Mouse (Mus musculus): ENCODE measurements around the gene Tenm3. TPM values are rescaled to one million over a fixed set of nuclear protein-coding genes. Genes with fewer than 3 reads are reported as not detected.

Gene Tenm3
- polyA plus RNA-seq, 1 experiment = 2.3 TPM

DNA sequence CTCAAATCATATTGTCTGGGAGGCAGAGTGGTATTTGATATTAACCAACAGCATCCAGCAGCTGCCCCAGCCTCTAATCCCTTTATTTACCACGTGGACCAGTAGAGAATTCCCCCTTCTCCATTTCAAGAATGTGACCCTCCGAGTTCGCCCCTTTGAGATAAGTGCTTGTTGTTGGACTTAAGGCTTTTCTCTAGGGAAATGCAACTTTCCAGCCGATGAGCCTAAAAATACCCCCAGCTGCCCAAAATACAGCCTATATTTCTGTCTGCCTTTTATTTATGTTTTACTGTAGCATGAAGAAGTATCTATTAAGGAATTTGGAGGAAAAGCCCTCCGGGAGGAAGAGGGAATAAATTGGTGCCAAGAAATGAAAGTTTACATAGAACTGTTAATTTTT, 251.9 kb downstream of the Tenm3 start:
- TF ChIP-seq POLR2A (IDR thresholded peaks at IDR 0.05; ENCODE audit: control insufficient read depth, extremely low read depth, insufficient read depth, low read length, poor library complexity) (no peak), CTCF (IDR thresholded peaks at IDR 0.05; ENCODE audit: borderline replicate concordance, control insufficient read depth, extremely low read depth, insufficient read depth, low read length, poor library complexity) (no peak)
- Histone ChIP-seq H3K27ac (ENCODE audit: control insufficient read depth, insufficient read depth, low read length) (no peak overlapping the region), H3K36me3 (ENCODE audit: control insufficient read depth, insufficient read depth, low read length) (no peaks in the 10 kb centered on the region), H3K4me1 (replicated peaks; ENCODE audit: control insufficient read depth, insufficient read depth, low read length) (no peaks in the 10 kb centered on the region), H3K4me3 (ENCODE audit: control insufficient read depth, insufficient read depth, low read length) (no peak overlapping the region), H3K27me3 (ENCODE audit: control insufficient read depth, insufficient read depth, low read length) (no peaks in the 10 kb centered on the region)
- DNase-seq = no peak
- WGBS = 73% methylated on average over 5 of the region's 5 CpGs

- TF ChIP-seq POLR2A (IDR thresholded peaks at IDR 0.05; ENCODE audit: control insufficient read depth, extremely low read depth, insufficient read depth, low read length, poor library complexity) = no peak
- no peak for TF ChIP-seq CTCF (IDR thresholded peaks at IDR 0.05; ENCODE audit: borderline replicate concordance, control insufficient read depth, extremely low read depth, insufficient read depth, low read length, poor library complexity)
- WGBS = 49% methylated on average over 6 of the region's 6 CpGs
- Histone ChIP-seq H3K4me1 (replicated peaks; ENCODE audit: control insufficient read depth, insufficient read depth, low read length) (no peaks in the 10 kb centered on the region), H3K36me3 (ENCODE audit: control insufficient read depth, insufficient read depth, low read length) (no peaks in the 10 kb centered on the region), H3K27me3 (ENCODE audit: control insufficient read depth, insufficient read depth, low read length) (no peaks in the 10 kb centered on the region), H3K27ac (ENCODE audit: control insufficient read depth, insufficient read depth, low read length) (no peak overlapping the region), H3K4me3 (ENCODE audit: control insufficient read depth, insufficient read depth, low read length) (no peak overlapping the region)
- no peak for DNase-seq
These were observed 264.0 kb downstream of the Tenm3 start for GRCm38 (mm10) chr8:48579732-48580131.

DNA sequence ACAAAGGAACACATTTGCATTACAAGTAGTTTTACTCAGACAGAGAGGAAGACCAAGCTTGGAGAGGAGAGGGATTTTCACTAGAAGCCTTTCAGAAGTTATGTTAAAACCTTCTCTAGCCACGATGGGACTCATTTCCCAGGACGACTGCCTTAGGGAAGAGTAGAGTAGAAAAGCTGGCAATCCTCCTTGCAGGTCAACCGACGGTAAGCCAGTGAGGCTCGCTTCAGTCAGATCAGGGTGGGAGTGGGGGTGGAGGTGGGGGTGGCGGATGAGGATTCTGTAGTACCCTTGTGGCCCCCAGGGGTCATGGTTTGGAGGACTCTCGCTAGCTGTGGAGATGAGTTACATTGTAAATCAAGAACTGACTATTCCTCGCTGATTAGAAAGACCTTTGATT, 264.6 kb downstream of the Tenm3 start:
- no peaks in the 10 kb centered on the region for H3K4me1 ChIP-seq (replicated peaks; ENCODE audit: control insufficient read depth, insufficient read depth, low read length)
- no peaks in the 10 kb centered on the region for H3K36me3 ChIP-seq (ENCODE audit: control insufficient read depth, insufficient read depth, low read length)
- no peak overlapping the region for H3K4me3 ChIP-seq (ENCODE audit: control insufficient read depth, insufficient read depth, low read length)
- H3K27me3 ChIP-seq (ENCODE audit: control insufficient read depth, insufficient read depth, low read length) = no peaks in the 10 kb centered on the region
- WGBS = 36% methylated on average over 8 of the region's 8 CpGs
- no peak for DNase-seq
- TF ChIP-seq POLR2A (IDR thresholded peaks at IDR 0.05; ENCODE audit: control insufficient read depth, extremely low read depth, insufficient read depth, low read length, poor library complexity) (no peak), CTCF (IDR thresholded peaks at IDR 0.05; ENCODE audit: borderline replicate concordance, control insufficient read depth, extremely low read depth, insufficient read depth, low read length, poor library complexity) (no peak)
- no peak overlapping the region for H3K27ac ChIP-seq (ENCODE audit: control insufficient read depth, insufficient read depth, low read length)

DNA sequence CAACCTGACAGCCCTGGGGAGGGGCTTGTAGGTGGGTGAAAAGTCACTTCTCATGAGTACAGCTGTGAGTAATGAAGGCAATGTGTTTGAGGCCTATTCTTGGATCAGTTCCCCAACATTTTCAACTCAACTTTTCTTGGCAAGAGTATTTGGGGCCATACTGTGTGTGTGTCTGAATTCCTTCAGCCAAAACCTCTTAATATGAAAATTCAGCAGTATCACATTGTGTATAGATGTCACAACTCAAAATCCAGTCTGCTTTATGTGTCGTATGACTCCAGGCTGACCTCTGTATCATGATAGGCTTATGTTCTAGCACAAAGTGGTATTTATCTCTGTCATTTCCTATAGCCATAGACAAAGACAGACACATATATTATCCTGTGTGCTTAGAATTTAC, 270.8 kb downstream of the Tenm3 start:
- DNase-seq = no peak
- WGBS = 100% methylated on average over 1 of the region's 1 CpGs
- Histone ChIP-seq H3K27me3 (ENCODE audit: control insufficient read depth, insufficient read depth, low read length) (no peaks in the 10 kb centered on the region), H3K36me3 (ENCODE audit: control insufficient read depth, insufficient read depth, low read length) (no peaks in the 10 kb centered on the region), H3K4me1 (replicated peaks; ENCODE audit: control insufficient read depth, insufficient read depth, low read length) (no peaks in the 10 kb centered on the region), H3K27ac (ENCODE audit: control insufficient read depth, insufficient read depth, low read length) (no peak overlapping the region), H3K4me3 (ENCODE audit: control insufficient read depth, insufficient read depth, low read length) (no peak overlapping the region)
- no peak for TF ChIP-seq POLR2A (IDR thresholded peaks at IDR 0.05; ENCODE audit: control insufficient read depth, extremely low read depth, insufficient read depth, low read length, poor library complexity)
- no peak for TF ChIP-seq CTCF (IDR thresholded peaks at IDR 0.05; ENCODE audit: borderline replicate concordance, control insufficient read depth, extremely low read depth, insufficient read depth, low read length, poor library complexity)

GRCm38 (mm10) chr8:48572345-48572744, 271.4 kb downstream of the Tenm3 start:
- DNase-seq = no peak
- Histone ChIP-seq H3K27ac (ENCODE audit: control insufficient read depth, insufficient read depth, low read length) (no peak overlapping the region), H3K4me3 (ENCODE audit: control insufficient read depth, insufficient read depth, low read length) (no peak overlapping the region), H3K36me3 (ENCODE audit: control insufficient read depth, insufficient read depth, low read length) (no peaks in the 10 kb centered on the region), H3K4me1 (replicated peaks; ENCODE audit: control insufficient read depth, insufficient read depth, low read length) (no peaks in the 10 kb centered on the region), H3K27me3 (ENCODE audit: control insufficient read depth, insufficient read depth, low read length) (no peaks in the 10 kb centered on the region)
- TF ChIP-seq POLR2A (IDR thresholded peaks at IDR 0.05; ENCODE audit: control insufficient read depth, extremely low read depth, insufficient read depth, low read length, poor library complexity) = no peak
- no peak for TF ChIP-seq CTCF (IDR thresholded peaks at IDR 0.05; ENCODE audit: borderline replicate concordance, control insufficient read depth, extremely low read depth, insufficient read depth, low read length, poor library complexity)
- 98% methylated on average over 2 of the region's 2 CpGs for WGBS

- WGBS = 77% methylated on average over 4 of the region's 4 CpGs
- H3K4me3 ChIP-seq (ENCODE audit: control insufficient read depth, insufficient read depth, low read length) = no peak overlapping the region
- no peaks in the 10 kb centered on the region for H3K27me3 ChIP-seq (ENCODE audit: control insufficient read depth, insufficient read depth, low read length)
- H3K4me1 ChIP-seq (replicated peaks; ENCODE audit: control insufficient read depth, insufficient read depth, low read length) = no peaks in the 10 kb centered on the region
- H3K27ac ChIP-seq (ENCODE audit: control insufficient read depth, insufficient read depth, low read length) = no peak overlapping the region
- H3K36me3 ChIP-seq (ENCODE audit: control insufficient read depth, insufficient read depth, low read length) = no peaks in the 10 kb centered on the region
- no peak for DNase-seq
- TF ChIP-seq CTCF (IDR thresholded peaks at IDR 0.05; ENCODE audit: borderline replicate concordance, control insufficient read depth, extremely low read depth, insufficient read depth, low read length, poor library complexity) (no peak), POLR2A (IDR thresholded peaks at IDR 0.05; ENCODE audit: control insufficient read depth, extremely low read depth, insufficient read depth, low read length, poor library complexity) (no peak)
These were observed 275.1 kb downstream of the Tenm3 start for GRCm38 (mm10) chr8:48568608-48569007.

DNA sequence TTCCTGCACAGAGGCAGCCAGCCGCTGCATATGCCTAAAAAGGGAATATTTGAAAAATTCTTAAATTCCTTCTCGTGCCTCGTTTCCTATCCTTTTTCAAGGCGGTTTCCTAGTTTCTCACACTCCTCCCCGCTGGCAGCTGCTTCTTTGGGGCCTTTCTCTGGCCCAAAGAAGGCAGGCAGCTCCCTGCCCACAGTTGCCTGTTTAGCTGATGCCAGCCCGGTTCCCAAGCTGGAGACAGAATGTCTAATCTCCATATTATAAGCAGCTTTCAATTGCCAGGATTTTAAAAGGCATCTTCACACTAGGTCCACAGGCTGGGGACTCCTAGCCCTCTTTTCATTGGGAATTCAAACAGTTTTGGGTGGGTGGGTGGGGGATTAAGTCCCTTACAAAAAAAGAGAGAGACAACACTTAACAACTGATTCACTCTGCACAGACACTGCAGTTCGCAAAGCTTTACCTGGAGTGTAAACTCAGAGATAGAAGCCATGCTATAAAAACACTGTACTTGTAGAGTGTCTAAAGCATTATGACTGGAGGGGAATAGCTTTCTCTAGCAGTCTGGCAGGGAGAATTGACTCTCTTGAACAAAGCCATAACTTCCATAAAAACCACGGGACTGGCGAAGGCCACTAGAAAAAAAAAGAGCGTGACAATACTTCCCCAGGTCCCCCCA, 275.7 kb downstream of the Tenm3 start:
- DNase-seq = no peak
- Histone ChIP-seq H3K36me3 (ENCODE audit: control insufficient read depth, insufficient read depth, low read length) (no peaks in the 10 kb centered on the region), H3K4me1 (replicated peaks; ENCODE audit: control insufficient read depth, insufficient read depth, low read length) (no peaks in the 10 kb centered on the region), H3K27ac (ENCODE audit: control insufficient read depth, insufficient read depth, low read length) (no peak overlapping the region), H3K27me3 (ENCODE audit: control insufficient read depth, insufficient read depth, low read length) (no peaks in the 10 kb centered on the region), H3K4me3 (ENCODE audit: control insufficient read depth, insufficient read depth, low read length) (no peak overlapping the region)
- TF ChIP-seq CTCF (IDR thresholded peaks at IDR 0.05; ENCODE audit: borderline replicate concordance, control insufficient read depth, extremely low read depth, insufficient read depth, low read length, poor library complexity) = no peak
- no peak for TF ChIP-seq POLR2A (IDR thresholded peaks at IDR 0.05; ENCODE audit: control insufficient read depth, extremely low read depth, insufficient read depth, low read length, poor library complexity)
- 89% methylated on average over 10 of the region's 10 CpGs for WGBS

Data from thymus, adult 2 months (tissue).